Mouse (Mus musculus) MEL (cell line): ENCODE data around the gene Tspyl4. TPM values are rescaled to one million over a fixed set of nuclear protein-coding genes. Genes with fewer than 3 reads are reported as not detected.

ENCODE experiments used
- DNase-seq: peaks from one replicate; pipeline ENCODE4 v3.0.0; 2011; ENCODE audit warnings: low read depth, low spot score
- H3K27ac ChIP-seq: 2 replicates; pipeline ENCODE4 v1.5.1; 2012; ENCODE audit warnings: low read depth, mild to moderate bottlenecking, control low read depth, low read length, moderate library complexity; ENCODE audit not compliant: control insufficient read depth
- H3K27me3 ChIP-seq, 2 experiments: fragments of 150-350 bp in 1 of 2; sonication (generic) in 1 of 2; 2 replicates each; pipeline ENCODE4 v1.6.1; 2012; ENCODE audit warnings: low read length in 2 of 2, mild to moderate bottlenecking in 2 of 2, improper control_type of control experiment in 1 of 2, moderate library complexity in 1 of 2; ENCODE audit not compliant: insufficient read depth in 2 of 2, control insufficient read depth in 1 of 2
- H3K36me3 ChIP-seq, 2 experiments: 2 replicates each; pipeline ENCODE4 v1.6.1; 2012 to 2014; ENCODE audit warnings: low read length in 2 of 2, improper control_type of control experiment in 1 of 2, inconsistent platforms in 1 of 2, mild to moderate bottlenecking in 1 of 2; ENCODE audit not compliant: insufficient read depth in 2 of 2, control insufficient read depth in 1 of 2
- H3K4me1 ChIP-seq, 2 experiments: fragments of 150-350 bp in 1 of 2; sonication (generic) in 1 of 2; 2 replicates each; pipeline ENCODE4 v1.6.1; 2012; ENCODE audit warnings: low read length in 2 of 2, improper control_type of control experiment in 1 of 2, mild to moderate bottlenecking in 1 of 2; ENCODE audit not compliant: insufficient read depth in 2 of 2, control insufficient read depth in 1 of 2
- H3K4me3 ChIP-seq, 2 experiments: fragments of 150-350 bp in 1 of 2; sonication (generic) in 1 of 2; 2 replicates each; pipeline ENCODE4 v1.5.1; 2012; ENCODE audit warnings: low read depth in 2 of 2, low read length in 2 of 2, mild to moderate bottlenecking in 2 of 2, moderate library complexity in 2 of 2, control low read depth in 1 of 2, improper control_type of control experiment in 1 of 2; ENCODE audit not compliant: control insufficient read depth in 1 of 2, insufficient read depth in 1 of 2
- H3K79me2 ChIP-seq: 2 replicates; pipeline ENCODE4 v1.6.1; 2012; ENCODE audit warnings: mild to moderate bottlenecking, low read length, moderate library complexity; ENCODE audit not compliant: control insufficient read depth, poor library complexity, insufficient read depth
- H3K9ac ChIP-seq: 2 replicates; pipeline ENCODE4 v1.6.1; 2012; ENCODE audit warnings: low read depth, mild to moderate bottlenecking, control low read depth, low read length, moderate library complexity; ENCODE audit not compliant: control insufficient read depth, poor library complexity, severe bottlenecking
- H3K9me3 ChIP-seq: fragments of 150-350 bp; sonication (generic); replicated peaks from 2 replicates; pipeline ENCODE4 v1.6.1; 2012; ENCODE audit warnings: mild to moderate bottlenecking, low read length, improper control_type of control experiment, moderate library complexity; ENCODE audit not compliant: insufficient read depth
- CHD2 ChIP-seq: IDR thresholded peaks from 2 replicates; pipeline ENCODE4 v1.6.1; 2011; ENCODE audit warnings: low read length, improper control_type of control experiment
- KAT2A ChIP-seq: conservative IDR thresholded peaks from 2 replicates; pipeline ENCODE4 v1.6.1; 2012; ENCODE audit warnings: low read depth, low read length, improper control_type of control experiment, inconsistent platforms
- MAZ ChIP-seq: IDR thresholded peaks from 2 replicates; pipeline ENCODE4 v1.6.1; 2012; ENCODE audit warnings: low read depth, mild to moderate bottlenecking, inconsistent platforms, low read length, improper control_type of control experiment
- POLR2A ChIP-seq, 2 experiments: IDR thresholded peaks; 2 replicates each; pipeline ENCODE4 v1.6.1; 2011 to 2012; ENCODE audit warnings: low read length in 2 of 2, mild to moderate bottlenecking in 2 of 2, control low read depth in 1 of 2, improper control_type of control experiment in 1 of 2, low read depth in 1 of 2, moderate library complexity in 1 of 2; ENCODE audit not compliant: control insufficient read depth in 1 of 2, insufficient read depth in 1 of 2, poor library complexity in 1 of 2
- POLR2AphosphoS2 ChIP-seq: IDR thresholded peaks from 2 replicates; pipeline ENCODE4 v1.6.1; 2011; ENCODE audit warnings: low read length, improper control_type of control experiment
- SMC3 ChIP-seq: IDR thresholded peaks from 2 replicates; pipeline ENCODE4 v1.6.1; 2011; ENCODE audit warnings: low read depth, low read length, improper control_type of control experiment
- TBP ChIP-seq: IDR thresholded peaks from 2 replicates; pipeline ENCODE4 v1.8.0; 2011; ENCODE audit warnings: low read depth, low read length, improper control_type of control experiment
- UBTF ChIP-seq: IDR thresholded peaks from 2 replicates; pipeline ENCODE4 v1.6.1; 2012; ENCODE audit warnings: low read depth, mild to moderate bottlenecking, inconsistent platforms, low read length, improper control_type of control experiment, moderate library complexity, borderline replicate concordance; ENCODE audit not compliant: insufficient read depth
- polyA plus RNA-seq, 2 experiments: library from polyadenylated mRNA; stranded (reverse) in 1 of 2; unstranded in 1 of 2; fragments of >175 nt in 1 of 2; fragments of >200 nt in 1 of 2; gene quantifications; 2 replicates each; pipeline versions ENCODE4 v1.2.1 to v1.2.4; 2012; ENCODE audit warnings: low replicate concordance in 2 of 2, low read depth in 1 of 2; ENCODE audit not compliant: insufficient read length in 2 of 2, insufficient read depth in 1 of 2, missing spikeins in 1 of 2
- total RNA-seq: library from RNA; depleted of rRNA; stranded (reverse); fragments of 300-350 nt; gene quantifications from 2 replicates; pipeline ENCODE4 v1.2.3, GENCODE M21; 2012; rRNA removed

Gene Tspyl4
- total and polyA plus RNA-seq, 3 experiments, result 0.04 to 0.08 TPM; not detected in 1

- TF ChIP-seq POLR2A (IDR thresholded peaks at IDR 0.05; ENCODE audit: control insufficient read depth in 1 of 2, insufficient read depth in 1 of 2, low read depth in 1 of 2, low read length in 2 of 2, poor library complexity in 1 of 2) (no peak), KAT2A (no peak), UBTF (no peak), TBP (no peak), SMC3 (no peak), MAZ (no peak), CHD2 (no peak), POLR2AphosphoS2 (no peak)
- H3K4me1 ChIP-seq, result no peaks in the 10 kb centered on the region
- DNase-seq, result no peak
- H3K36me3 ChIP-seq, result no peaks in the 10 kb centered on the region
- no peak overlapping the region for H3K9ac ChIP-seq
- no peak overlapping the region for H3K27ac ChIP-seq
- no peaks in the 10 kb centered on the region for H3K27me3 ChIP-seq
- no peaks in the 10 kb centered on the region for H3K9me3 ChIP-seq
- no peak overlapping the region for H3K4me3 ChIP-seq
- H3K79me2 ChIP-seq, result no peaks in the 10 kb centered on the region
Measured at GRCm38 (mm10) chr10:34341886-34342285, 44.6 kb downstream of the Tspyl4 start.

Other genes starting within 250 kb of the Tspyl4 start
- gene Calhm5, start 200.9 kb upstream of the Tspyl4 start, total RNA-seq, result not detected in 2 replicates
- gene Calhm5, start 200.9 kb upstream of the Tspyl4 start, polyA plus RNA-seq, result not detected
- not detected in 2 replicates for gene Calhm6, start 169.5 kb upstream of the Tspyl4 start, total RNA-seq
- gene Calhm6, start 169.5 kb upstream of the Tspyl4 start, polyA plus RNA-seq, result not detected
- not detected in 2 replicates for gene Dse, start 89.7 kb upstream of the Tspyl4 start, total RNA-seq
- not detected for gene Dse, start 89.7 kb upstream of the Tspyl4 start, polyA plus RNA-seq
- 10.4 and 10.8 TPM in 2 replicates for gene Tspyl1, start 15.3 kb upstream of the Tspyl4 start, total RNA-seq
- 10 to 100 TPM in 1 of 2 experiments, not detected in 1; 16.3 TPM for gene Tspyl1, start 15.3 kb upstream of the Tspyl4 start, polyA plus RNA-seq
- gene Col10a1, start 92.5 kb downstream of the Tspyl4 start, total RNA-seq, result 0.03 TPM in 1 of 2 replicates, not detected in the other
- under 1 TPM in 1 of 2 experiments, not detected in 1; 0.07 TPM for gene Col10a1, start 92.5 kb downstream of the Tspyl4 start, polyA plus RNA-seq
- gene Nt5dc1, start 121.1 kb downstream of the Tspyl4 start, total RNA-seq, result 8.9 and 9.2 TPM in 2 replicates
- gene Nt5dc1, start 121.1 kb downstream of the Tspyl4 start, polyA plus RNA-seq, result 10 to 100 TPM in 1 of 2 experiments, not detected in 1; 11.5 TPM
- gene Frk, start 186.0 kb downstream of the Tspyl4 start, total RNA-seq, result not detected in 2 replicates
- gene Frk, start 186.0 kb downstream of the Tspyl4 start, polyA plus RNA-seq, result not detected